Mouse (Mus musculus) brain, adult 2 months (tissue): ENCODE data around the gene Defa30.
"Not testable (repeated sequence)": the region's sequence is repeated elsewhere in the genome, so short reads cannot be mapped to it uniquely, and the experiment has no call there.

ENCODE experiments used
- DNase-seq: peaks from one replicate; pipeline ENCODE4 v3.0.0; 2011; ENCODE audit warnings: low read depth, low spot score

Gene Defa30

GRCm38 (mm10) chr8:21134342-21134741 is at the start of gene Defa30:
Defa30 (plus strand) TSS chr8:21134642.
- not testable (repeated sequence) for DNase-seq

- DNase-seq: peak; percentile 1
Observed at GRCm38 (mm10) chr8:21093106-21093505, 41.3 kb upstream of the Defa30 start.

DNA sequence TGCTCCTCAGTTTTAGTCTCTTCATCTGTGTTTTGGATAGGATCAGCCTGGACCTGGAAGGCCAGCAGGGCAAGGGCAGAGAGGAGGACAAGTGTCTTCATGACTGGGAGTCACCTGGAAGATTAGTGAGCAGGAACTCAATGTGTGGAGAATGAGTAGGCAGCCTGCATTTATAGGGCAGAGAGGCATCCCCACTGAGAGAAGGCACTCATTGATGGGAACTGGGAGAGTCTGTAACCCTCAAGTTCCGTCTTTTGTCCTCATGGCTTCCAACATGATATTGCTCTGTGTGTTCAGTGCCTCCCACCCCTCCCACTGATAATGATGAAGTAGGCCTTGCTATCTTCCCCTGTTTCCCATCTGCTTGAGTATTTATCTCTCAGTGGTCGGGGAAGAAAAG is 38.5 kb upstream of the Defa30 start, which contains the start of gene Gm14851:
Gm14851 (minus strand) TSS at position 101 of the 400 bp plus-strand sequence.
- not testable (repeated sequence) for DNase-seq

GRCm38 (mm10) chr8:21161977-21162376 is 27.5 kb downstream of the Defa30 start, which contains the start of gene Defa22:
Defa22 (plus strand) TSS chr8:21162277.
- not testable (repeated sequence) for DNase-seq
